Mouse (Mus musculus) embryonic facial prominence, embryonic 12.5 days (tissue): ENCODE data around the gene Hpcal1. TPM values are rescaled to one million over a fixed set of nuclear protein-coding genes. Genes with fewer than 3 reads are reported as not detected.
"Not testable (repeated sequence)": the region's sequence is repeated elsewhere in the genome, so short reads cannot be mapped to it uniquely, and the experiment has no call there.

ENCODE experiments used
- ATAC-seq: fragments of 200-750 bp; cut with Nextera tagmentation; 2 replicates; pipeline ENCODE4 v1.8.0; 2017; ENCODE audit not compliant: insufficient number of reproducible peaks, insufficient read depth, low FRiP score, low TSS enrichment
- H3K27ac ChIP-seq: fragments of 300-500 bp; sonication (generic); 2 replicates; pipeline ENCODE4 v1.5.1; 2016; ENCODE audit warnings: mild to moderate bottlenecking
- H3K27me3 ChIP-seq: fragments of 300-500 bp; sonication (generic); 2 replicates; pipeline ENCODE4 v1.6.1; 2016; ENCODE audit warnings: mild to moderate bottlenecking, moderate library complexity
- H3K36me3 ChIP-seq: fragments of 300-500 bp; sonication (generic); 2 replicates; pipeline ENCODE4 v1.6.1; 2016; ENCODE audit warnings: mild to moderate bottlenecking
- H3K4me1 ChIP-seq: fragments of 300-500 bp; sonication (generic); 2 replicates; pipeline ENCODE4 v1.6.1; 2016
- H3K4me2 ChIP-seq: fragments of 300-500 bp; sonication (generic); replicated peaks from 2 replicates; pipeline ENCODE4 v1.6.1; 2016; ENCODE audit warnings: mild to moderate bottlenecking, moderate library complexity
- H3K4me3 ChIP-seq: fragments of 300-500 bp; sonication (generic); 2 replicates; pipeline ENCODE4 v1.5.1; 2016; ENCODE audit warnings: mild to moderate bottlenecking
- H3K9ac ChIP-seq: fragments of 300-500 bp; sonication (generic); 2 replicates; pipeline ENCODE4 v1.6.1; 2016; ENCODE audit warnings: mild to moderate bottlenecking, moderate library complexity
- H3K9me3 ChIP-seq: fragments of 300-500 bp; sonication (generic); 2 replicates; pipeline ENCODE4 v1.6.1; 2016; ENCODE audit warnings: mild to moderate bottlenecking, moderate library complexity
- WGBS: fragments of 180-500 bp; shearing (Covaris S2); methylation state at CpG from one replicate; pipeline ENCODE4 v1.1.7; 2016; 5-methylcytosine and 5-hydroxymethylcytosine counted together
- polyA plus RNA-seq: library from polyadenylated mRNA; unstranded; fragments of >200 nt; fragmentation: Nextera tagmentation; extraction: Ambion mirVana; gene quantifications from 2 replicates; pipeline ENCODE4 v1.2.1, GENCODE M21; 2016

Hpcal1 gene
- polyA plus RNA-seq, 1 experiment from 2014 or later = 39.5 TPM

DNA sequence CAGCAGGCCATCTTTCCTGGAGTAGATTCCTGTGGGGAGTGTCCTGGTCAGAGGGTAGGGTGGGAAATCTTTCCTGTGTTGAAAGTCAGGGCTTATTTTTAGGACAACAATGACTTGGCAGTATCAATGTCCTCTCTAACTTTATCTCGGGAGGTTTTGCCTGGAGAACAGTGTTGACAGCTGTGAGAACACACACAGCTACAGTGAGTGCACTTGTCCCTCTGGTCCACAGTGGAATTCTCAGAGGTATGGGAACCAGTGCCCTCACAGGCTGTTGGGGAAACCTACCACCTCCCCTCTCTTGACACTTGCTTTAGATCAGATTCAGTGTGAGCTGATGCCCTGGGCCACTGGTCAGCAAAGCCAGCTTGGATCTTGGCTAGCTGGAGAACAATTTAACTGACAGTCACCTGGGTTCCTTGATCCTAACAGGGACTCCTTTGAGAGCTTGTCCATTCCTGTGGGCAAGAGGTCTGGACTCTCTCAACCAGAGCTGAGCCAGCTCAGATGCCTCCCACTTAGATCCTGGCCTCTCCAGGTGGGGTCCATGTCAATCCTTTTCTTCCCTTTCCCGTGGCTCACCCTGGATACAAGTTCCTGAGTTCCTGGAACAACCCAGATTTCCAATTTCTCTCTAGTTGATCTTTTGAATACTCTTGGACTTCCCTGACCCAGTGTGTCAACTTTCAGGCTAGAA is 79.0 kb downstream of the Hpcal1 start:
- Histone ChIP-seq H3K4me3 (no peak overlapping the region), H3K9ac (no peak overlapping the region), H3K27ac (no peak overlapping the region), H3K9me3 (no peaks in the 10 kb centered on the region), H3K27me3 (no peaks in the 10 kb centered on the region), H3K36me3 (no peaks in the 10 kb centered on the region), H3K4me1 (peaks cover 9% of the 10 kb centered on the region; the same call in 1 of the 2 replicates), H3K4me2 (no peak overlapping the region)
- ATAC-seq = no peak
- WGBS = 52% methylated on average over 2 of the region's 2 CpGs

DNA sequence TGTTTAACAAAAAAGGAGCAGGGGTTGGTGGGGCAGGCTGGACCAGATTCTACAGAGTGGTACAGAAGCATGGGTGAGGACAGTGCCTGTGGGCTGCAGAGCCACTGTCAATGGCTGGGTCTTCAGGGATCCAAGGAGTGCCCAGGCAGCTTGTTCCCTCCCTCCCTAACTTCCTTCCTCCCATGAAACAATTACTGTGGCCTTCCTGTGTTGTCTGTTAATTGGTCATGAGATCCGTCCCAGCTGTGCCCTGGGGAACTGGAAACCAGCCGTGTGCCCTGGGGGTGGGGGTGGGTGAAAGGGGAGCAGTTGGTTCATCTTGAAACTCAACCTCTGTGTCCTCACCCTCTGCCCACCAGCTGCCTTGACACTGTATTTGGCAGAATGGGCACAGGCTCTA is 79.9 kb downstream of the Hpcal1 start:
- Histone ChIP-seq H3K4me2 (no peak overlapping the region), H3K4me1 (peaks cover 9% of the 10 kb centered on the region; the same call in 1 of the 2 replicates), H3K9ac (no peak overlapping the region), H3K9me3 (no peaks in the 10 kb centered on the region), H3K4me3 (no peak overlapping the region), H3K27ac (no peak overlapping the region), H3K36me3 (no peaks in the 10 kb centered on the region), H3K27me3 (no peaks in the 10 kb centered on the region)
- WGBS = 15% methylated on average over 2 of the region's 2 CpGs
- ATAC-seq = 0 out of 2 replicates have a peak, but pooled peaks have one; percentile 47

DNA sequence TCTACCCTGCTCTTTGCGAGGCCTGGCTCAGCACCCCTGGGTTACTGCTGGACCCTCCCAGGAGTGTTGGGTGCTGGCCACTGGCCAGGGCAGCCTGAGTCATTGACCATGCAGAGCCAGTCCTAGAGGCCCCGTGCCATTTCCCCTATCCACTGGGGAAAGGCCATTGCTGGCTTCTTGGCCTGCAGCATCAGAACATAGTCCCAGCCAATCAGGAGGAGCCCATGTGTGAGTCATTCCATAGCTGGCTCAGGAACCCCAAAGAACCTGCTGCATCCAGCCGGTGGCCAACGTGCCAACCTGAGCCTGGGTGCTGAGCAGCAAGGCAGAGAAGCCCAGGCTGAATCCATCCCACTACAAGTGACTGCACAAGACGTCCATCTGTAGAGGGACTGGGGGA is 83.1 kb downstream of the Hpcal1 start:
- H3K27me3 ChIP-seq, H3K27ac ChIP-seq, H3K9ac ChIP-seq, H3K36me3 ChIP-seq, H3K4me3 ChIP-seq, H3K4me1 ChIP-seq, H3K9me3 ChIP-seq, H3K4me2 ChIP-seq, ATAC-seq: not testable (repeated sequence)
- WGBS = 80% methylated on average over 5 of the region's 5 CpGs

DNA sequence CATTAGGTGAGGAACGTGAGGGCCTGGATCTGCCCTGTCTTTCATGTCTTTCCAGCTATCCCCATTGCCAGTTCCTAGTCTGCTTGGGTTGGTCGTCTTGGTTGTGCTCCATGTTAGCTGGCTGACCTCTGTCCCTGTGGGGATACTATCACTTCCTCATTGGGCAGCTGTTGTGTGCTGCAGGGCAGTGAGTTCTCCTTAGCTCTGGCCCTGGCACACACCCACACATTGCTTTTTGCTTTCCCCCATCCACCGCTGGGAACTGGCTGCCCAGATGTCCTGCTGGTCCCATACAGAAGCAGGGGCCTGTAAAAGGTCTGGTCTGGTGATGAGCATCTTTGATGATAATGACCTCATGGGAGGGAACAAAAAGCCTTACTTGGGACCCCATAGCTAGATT is 84.2 kb downstream of the Hpcal1 start:
- not testable (repeated sequence) for H3K36me3 ChIP-seq, H3K4me1 ChIP-seq, ATAC-seq, H3K27ac ChIP-seq, H3K27me3 ChIP-seq, H3K9me3 ChIP-seq, H3K9ac ChIP-seq, H3K4me2 ChIP-seq, H3K4me3 ChIP-seq
- 72% methylated on average over 3 of the region's 3 CpGs for WGBS

DNA sequence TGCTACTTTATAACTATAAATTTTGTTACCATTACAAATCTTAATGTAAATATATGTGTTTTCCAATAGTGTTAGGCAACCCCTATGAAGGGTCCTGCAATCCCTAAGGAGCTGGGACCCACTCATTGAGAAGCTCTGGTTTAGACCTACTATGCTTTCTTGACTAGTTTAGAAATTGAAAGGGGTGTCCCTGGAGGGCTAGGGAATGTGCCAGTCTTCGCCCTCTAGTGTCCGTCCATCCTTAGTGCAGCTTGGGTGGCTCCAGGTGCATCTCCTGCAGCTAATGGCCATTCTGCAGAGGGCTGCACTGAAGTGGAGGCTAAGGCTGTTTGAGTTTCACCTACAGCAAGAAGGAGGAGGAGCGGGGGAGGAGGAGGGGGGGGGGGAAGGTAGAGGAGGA is 87.7 kb downstream of the Hpcal1 start:
- H3K36me3 ChIP-seq = no peaks in the 10 kb centered on the region
- H3K4me1 ChIP-seq = no peaks in the 10 kb centered on the region
- WGBS = 17% methylated on average over 3 of the region's 3 CpGs
- no peaks in the 10 kb centered on the region for H3K9me3 ChIP-seq
- ATAC-seq = no peak
- no peak overlapping the region for H3K4me3 ChIP-seq
- H3K9ac ChIP-seq = no peak overlapping the region
- H3K4me2 ChIP-seq = no peak overlapping the region
- no peak overlapping the region for H3K27ac ChIP-seq
- no peaks in the 10 kb centered on the region for H3K27me3 ChIP-seq

DNA sequence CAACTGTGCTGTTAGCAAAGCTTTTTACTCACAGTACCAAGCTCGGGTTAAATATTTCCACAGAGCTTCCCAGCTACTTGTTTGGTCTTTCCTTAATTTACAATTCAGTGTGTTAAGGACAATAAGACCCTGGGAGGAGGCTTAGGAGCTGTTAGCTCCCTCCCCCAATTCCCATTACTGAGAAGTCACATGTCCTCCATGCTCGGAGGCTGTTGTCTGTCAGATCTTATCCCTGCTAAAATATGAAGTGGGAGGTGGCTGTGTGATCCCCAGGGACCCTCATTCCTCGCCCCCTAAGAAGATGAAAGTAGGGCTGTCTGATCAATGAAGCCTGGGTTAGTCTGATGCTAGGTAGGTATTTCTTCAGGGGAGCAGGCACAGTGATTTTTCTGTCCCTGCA is 88.4 kb downstream of the Hpcal1 start:
- 30% methylated on average over 3 of the region's 3 CpGs for WGBS
- no peak for ATAC-seq
- no peaks in the 10 kb centered on the region for H3K27me3 ChIP-seq
- no peak overlapping the region for H3K4me3 ChIP-seq
- H3K4me1 ChIP-seq = no peaks in the 10 kb centered on the region
- H3K36me3 ChIP-seq = no peaks in the 10 kb centered on the region
- H3K9ac ChIP-seq = no peak overlapping the region
- H3K27ac ChIP-seq = no peak overlapping the region
- H3K4me2 ChIP-seq = no peak overlapping the region
- H3K9me3 ChIP-seq = no peaks in the 10 kb centered on the region

DNA sequence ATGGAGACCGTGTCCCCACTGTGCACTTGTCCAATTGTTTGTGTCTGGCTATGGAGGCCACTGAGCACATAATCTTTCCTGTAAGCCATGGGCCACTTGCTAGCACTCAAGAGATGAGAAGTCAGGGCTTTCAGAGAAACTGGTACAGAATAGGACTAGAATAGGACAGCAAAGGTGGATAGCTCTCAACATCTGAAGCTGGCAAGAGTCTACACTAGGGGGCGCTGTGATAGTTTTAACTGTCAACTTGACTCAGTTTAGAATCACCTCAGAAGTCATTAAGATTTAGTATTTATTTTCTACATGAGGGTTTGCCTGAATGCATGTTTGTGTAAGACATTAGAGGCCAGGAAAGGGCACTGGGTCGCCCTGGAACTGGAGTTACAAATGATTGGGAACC is 98.8 kb downstream of the Hpcal1 start:
- Histone ChIP-seq H3K4me3 (no peak overlapping the region), H3K4me2 (no peak overlapping the region), H3K27me3 (no peaks in the 10 kb centered on the region), H3K9me3 (no peaks in the 10 kb centered on the region), H3K9ac (no peak overlapping the region), H3K4me1 (no peaks in the 10 kb centered on the region), H3K36me3 (peaks cover 10% of the 10 kb centered on the region), H3K27ac (no peak overlapping the region)
- 55% methylated on average over 3 of the region's 3 CpGs for WGBS
- ATAC-seq = no peak

DNA sequence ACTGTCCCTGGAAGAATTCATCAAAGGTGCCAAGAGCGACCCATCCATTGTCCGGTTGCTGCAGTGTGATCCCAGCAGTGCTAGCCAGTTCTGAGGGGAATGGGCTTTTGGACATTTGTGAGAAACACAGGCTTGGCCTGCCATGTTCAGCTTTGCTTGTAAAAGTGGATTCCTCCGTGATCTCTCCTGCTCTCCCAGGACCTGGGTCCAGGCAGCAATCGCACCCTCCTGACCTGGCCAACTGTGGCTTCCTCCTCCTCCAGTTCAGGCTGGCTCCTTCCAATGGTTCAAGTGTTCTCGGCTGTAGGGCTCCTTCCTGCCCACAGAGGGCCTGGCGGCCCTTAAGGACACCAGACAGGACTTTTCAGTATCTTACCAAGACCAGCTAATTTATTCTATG is 100.5 kb downstream of the Hpcal1 start:
- no peaks in the 10 kb centered on the region for H3K4me1 ChIP-seq
- H3K9ac ChIP-seq = no peak overlapping the region
- ATAC-seq = no peak
- no peaks in the 10 kb centered on the region for H3K27me3 ChIP-seq
- WGBS = 85% methylated on average over 6 of the region's 6 CpGs
- no peaks in the 10 kb centered on the region for H3K9me3 ChIP-seq
- no peak overlapping the region for H3K4me3 ChIP-seq
- H3K36me3 ChIP-seq = peaks cover 8% of the 10 kb centered on the region
- H3K4me2 ChIP-seq = no peak overlapping the region
- no peak overlapping the region for H3K27ac ChIP-seq

DNA sequence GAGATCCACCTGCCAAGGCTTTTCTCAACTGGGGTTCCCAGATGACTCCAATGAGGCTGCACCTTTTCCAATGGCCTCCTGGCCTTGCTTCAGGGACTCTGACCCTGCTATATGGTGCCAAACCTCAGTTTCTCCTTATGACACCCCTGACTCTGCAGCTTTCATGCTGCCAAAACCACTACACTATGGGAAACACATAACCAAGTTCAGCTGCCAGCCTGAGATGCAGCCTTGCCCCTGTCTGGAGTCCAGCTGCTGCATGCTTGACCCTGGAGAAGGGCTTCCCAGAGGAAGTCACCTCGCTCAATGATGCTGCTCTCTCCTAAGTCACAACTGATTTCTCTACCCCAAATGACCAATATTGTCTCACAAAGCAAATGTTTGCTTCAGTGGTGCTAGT is 102.1 kb downstream of the Hpcal1 start:
- no peak overlapping the region for H3K9ac ChIP-seq
- WGBS = 79% methylated on average over 1 of the region's 1 CpGs
- no peak for ATAC-seq
- H3K4me2 ChIP-seq = no peak overlapping the region
- no peaks in the 10 kb centered on the region for H3K4me1 ChIP-seq
- H3K9me3 ChIP-seq = no peaks in the 10 kb centered on the region
- H3K27me3 ChIP-seq = no peaks in the 10 kb centered on the region
- H3K4me3 ChIP-seq = no peak overlapping the region
- no peak overlapping the region for H3K27ac ChIP-seq
- no peaks in the 10 kb centered on the region for H3K36me3 ChIP-seq

DNA sequence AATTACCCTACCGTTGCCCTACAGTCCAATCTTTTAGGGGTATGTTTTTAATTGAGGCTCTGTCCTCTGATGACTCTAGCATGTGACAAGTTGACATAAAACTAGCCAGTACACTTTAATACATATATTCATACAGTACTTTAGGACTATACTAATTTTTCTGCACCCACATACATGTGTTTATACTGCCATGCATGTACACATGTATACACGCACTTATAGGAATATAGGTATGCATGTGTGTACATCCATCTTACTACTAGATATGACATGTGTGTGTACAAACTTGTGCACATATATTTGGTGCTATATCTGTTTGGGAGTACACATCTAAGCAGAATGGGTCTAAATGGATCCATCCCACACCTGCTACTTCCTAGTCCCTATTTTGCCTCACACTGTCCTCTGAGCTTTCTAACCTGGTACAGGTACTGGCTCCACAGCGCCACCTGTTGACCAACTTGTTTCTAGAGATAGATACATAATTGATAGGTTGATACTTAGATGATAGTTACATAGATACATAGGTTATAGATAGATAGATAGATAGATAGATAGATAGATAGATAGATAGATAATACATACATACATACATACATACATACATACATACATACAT is 105.1 kb downstream of the Hpcal1 start:
- Histone ChIP-seq H3K27ac (no peak overlapping the region), H3K4me1 (no peaks in the 10 kb centered on the region), H3K4me3 (no peak overlapping the region), H3K27me3 (no peaks in the 10 kb centered on the region), H3K9ac (no peak overlapping the region), H3K9me3 (no peaks in the 10 kb centered on the region), H3K4me2 (no peak overlapping the region), H3K36me3 (no peaks in the 10 kb centered on the region)
- WGBS = 55% methylated on average over 3 of the region's 3 CpGs
- no peak for ATAC-seq

DNA sequence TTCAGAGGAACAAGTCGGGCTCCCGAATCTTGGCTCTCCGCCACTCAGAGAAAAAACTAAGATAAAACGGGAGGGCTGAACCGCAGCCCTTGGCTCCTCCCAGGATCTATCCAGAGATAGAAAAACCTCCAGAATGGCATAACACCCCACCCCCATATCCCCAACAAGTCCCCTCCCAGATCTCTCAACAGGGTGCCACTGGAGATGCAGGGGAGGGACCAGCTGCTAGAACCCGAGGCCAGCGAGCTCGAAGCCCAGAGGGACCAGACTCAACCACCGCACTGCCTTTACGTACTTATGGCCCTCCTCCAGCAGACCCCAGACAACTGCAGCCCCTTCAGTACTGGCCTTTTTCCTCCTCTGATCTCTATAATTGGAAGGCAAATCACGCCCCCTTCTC is 107.6 kb downstream of the Hpcal1 start:
- WGBS = 87% methylated on average over 11 of the region's 11 CpGs
- H3K4me2 ChIP-seq, H3K27ac ChIP-seq: not testable (repeated sequence)

DNA sequence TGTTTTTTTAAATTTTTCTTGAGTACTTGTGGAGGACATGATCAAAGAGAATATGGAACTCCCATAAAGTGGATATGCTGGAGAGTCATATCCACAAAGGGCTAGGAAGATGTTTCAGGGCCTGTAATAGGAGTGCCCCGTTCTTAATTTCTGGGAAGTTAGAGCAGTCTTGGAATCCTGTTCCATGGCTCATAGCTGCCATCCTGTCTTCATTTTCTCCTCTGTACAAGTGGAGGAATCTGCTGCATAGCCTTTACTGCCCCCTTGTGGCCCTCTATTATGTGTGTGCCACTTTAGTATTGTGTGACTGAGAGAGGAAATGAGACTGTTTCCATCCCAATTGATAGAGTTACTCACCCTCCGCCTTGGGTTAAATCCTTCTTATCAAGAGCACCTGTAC is 117.9 kb downstream of the Hpcal1 start:
- Histone ChIP-seq H3K27me3 (no peaks in the 10 kb centered on the region), H3K36me3 (no peaks in the 10 kb centered on the region), H3K9me3 (no peaks in the 10 kb centered on the region), H3K4me2 (no peak overlapping the region), H3K27ac (no peak overlapping the region), H3K9ac (no peak overlapping the region), H3K4me3 (no peak overlapping the region), H3K4me1 (no peaks in the 10 kb centered on the region)
- ATAC-seq = no peak
- WGBS = 30% methylated on average over 2 of the region's 2 CpGs

More for the DNA sequence above, 107.6 kb downstream of the Hpcal1 start:
- H3K9me3 ChIP-seq, H3K4me3 ChIP-seq, H3K27me3 ChIP-seq, H3K36me3 ChIP-seq, ATAC-seq, H3K4me1 ChIP-seq, H3K9ac ChIP-seq: not testable (repeated sequence)
